Mouse (Mus musculus): ENCODE data around the gene Olfr543.
A peak's percentile ranks its signal among the peaks of the same experiment; 100 is the strongest.

- TF ChIP-seq ZMIZ1 (IDR thresholded peaks at IDR 0.05; ENCODE audit: low read depth, low read length): no peak
- TF ChIP-seq CTCF (IDR thresholded peaks at IDR 0.05 in 2 of 3, conservative IDR thresholded peaks at IDR 0.05 in 1 of 3; ENCODE audit: control insufficient read depth in 1 of 3, insufficient read depth in 1 of 3, low read depth in 2 of 3, low read length in 3 of 3, poor library complexity in 1 of 3, severe bottlenecking in 1 of 3): peak in 2 of 3 experiments; percentile 15 to 16; a peak in 1 of 6 replicates
- no peak for TF ChIP-seq ZC3H11A (IDR thresholded peaks at IDR 0.05; ENCODE audit: low read depth, low read length)
- TF ChIP-seq EP300 (IDR thresholded peaks at IDR 0.05; ENCODE audit: low read depth in 1 of 2, low read length in 2 of 2): no peak
- TF ChIP-seq BHLHE40 (IDR thresholded peaks at IDR 0.05; ENCODE audit: borderline replicate concordance, low read depth, low read length): no peak
These were observed 4.1 kb downstream of the Olfr543 start for GRCm38 (mm10) chr7:102477377-102477776.

Measured in MEL (cell line).